Mouse (Mus musculus) G1E (cell line): ENCODE results near the gene Mrps16. TPM values are rescaled to one million over a fixed set of nuclear protein-coding genes. Genes with fewer than 3 reads are reported as not detected.

ENCODE experiments used
- ATAC-seq: 2 replicates; pipeline ENCODE4 v1.8.0; 2016; ENCODE audit warnings: mild to moderate bottlenecking; ENCODE audit not compliant: insufficient number of reproducible peaks, poor library complexity, low FRiP score, severe bottlenecking; ENCODE audit errors: extremely low read depth
- DNase-seq: peaks from one replicate; pipeline ENCODE4 v3.0.0; 2012; ENCODE audit warnings: low spot score
- H3K27me3 ChIP-seq: 2 replicates; pipeline ENCODE4 v1.6.1; 2012; ENCODE audit warnings: mild to moderate bottlenecking, low read length, inconsistent platforms; ENCODE audit not compliant: insufficient read depth
- H3K36me3 ChIP-seq: replicated peaks from 2 replicates; pipeline ENCODE3; 2012; ENCODE audit warnings: mild to moderate bottlenecking, inconsistent platforms
- H3K4me1 ChIP-seq: 2 replicates; pipeline ENCODE4 v1.6.1; 2012; ENCODE audit warnings: low read depth, low read length, inconsistent platforms, mixed read lengths; ENCODE audit not compliant: insufficient read depth
- H3K4me3 ChIP-seq: 2 replicates; pipeline ENCODE4 v1.5.1; 2012; ENCODE audit warnings: low read depth, mild to moderate bottlenecking, inconsistent platforms, low read length, moderate library complexity, mixed read lengths
- H3K9me3 ChIP-seq: replicated peaks from 2 replicates; pipeline ENCODE4 v1.6.1; 2012; ENCODE audit warnings: inconsistent platforms
- CTCF ChIP-seq: IDR thresholded peaks from 2 replicates; pipeline ENCODE4 v1.5.1; 2012; ENCODE audit warnings: low read depth, low read length, inconsistent platforms, mixed read lengths
- GATA1 ChIP-seq: IDR thresholded peaks from 2 replicates; pipeline ENCODE4 v1.6.1; 2012; ENCODE audit warnings: borderline replicate concordance, low read length, inconsistent platforms, mixed read lengths
- GATA2 ChIP-seq: IDR thresholded peaks from 2 replicates; pipeline ENCODE4 v1.6.1; 2012; ENCODE audit warnings: low read depth, low read length, inconsistent platforms, borderline replicate concordance
- POLR2AphosphoS5 ChIP-seq: IDR thresholded peaks from 2 replicates; pipeline ENCODE4 v1.6.1; 2012; ENCODE audit warnings: low read depth, low read length, inconsistent platforms; ENCODE audit not compliant: insufficient replicate concordance
- TAL1 ChIP-seq: conservative IDR thresholded peaks from 2 replicates; pipeline ENCODE4 v1.6.1; 2012; ENCODE audit warnings: low read depth, low read length, inconsistent platforms, mixed read lengths
- polyA plus RNA-seq: library from polyadenylated mRNA; stranded (reverse); fragments of >175 nt; gene quantifications from 2 replicates; pipeline ENCODE4 v1.2.3, GENCODE M21; 2012
- total RNA-seq, 2 experiments: library from RNA; stranded (forward) in 1 of 2; stranded (reverse) in 1 of 2; fragments of 200-1000 nt in 1 of 2; fragments of >200 nt in 1 of 2; fragmentation: Nextera tagmentation in 1 of 2; gene quantifications; 2 replicates each; pipeline ENCODE4 v1.2.3; 2014 to 2017

Mrps16 gene
- total and polyA plus RNA-seq, 3 experiments = 23.9 to 73.6 (median 28.6) TPM

DNA sequence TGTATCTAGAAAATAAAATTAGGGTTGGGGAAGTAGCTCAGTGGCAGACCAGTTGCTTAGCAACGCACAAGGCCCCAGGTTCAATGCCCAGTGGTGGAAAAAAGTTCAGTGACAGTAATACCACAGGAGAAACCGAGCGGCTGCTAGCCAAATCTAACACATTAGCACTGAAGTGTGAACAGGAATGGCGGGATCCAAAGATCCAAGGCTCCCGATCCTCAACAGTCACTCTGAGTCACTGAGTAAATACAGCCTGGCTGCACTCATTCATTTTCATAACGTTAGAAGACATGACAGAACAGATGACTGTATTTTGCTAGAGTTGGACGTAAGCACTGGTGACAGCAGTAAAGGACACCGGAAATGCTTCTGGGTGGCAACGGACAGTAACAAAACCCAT is 47.5 kb downstream of the Mrps16 start:
- Histone ChIP-seq H3K4me3 (no peak overlapping the region; the same call in 1 of the 2 replicates), H3K9me3 (no peaks in the 10 kb centered on the region), H3K27me3 (no peaks in the 10 kb centered on the region), H3K4me1 (peaks cover 29% of the 10 kb centered on the region), H3K36me3 (peaks cover 54% of the 10 kb centered on the region)
- TF ChIP-seq CTCF (no peak), POLR2AphosphoS5 (no peak), GATA1 (no peak), GATA2 (no peak), TAL1 (no peak)
- ATAC-seq = no peak
- no peak for DNase-seq

DNA sequence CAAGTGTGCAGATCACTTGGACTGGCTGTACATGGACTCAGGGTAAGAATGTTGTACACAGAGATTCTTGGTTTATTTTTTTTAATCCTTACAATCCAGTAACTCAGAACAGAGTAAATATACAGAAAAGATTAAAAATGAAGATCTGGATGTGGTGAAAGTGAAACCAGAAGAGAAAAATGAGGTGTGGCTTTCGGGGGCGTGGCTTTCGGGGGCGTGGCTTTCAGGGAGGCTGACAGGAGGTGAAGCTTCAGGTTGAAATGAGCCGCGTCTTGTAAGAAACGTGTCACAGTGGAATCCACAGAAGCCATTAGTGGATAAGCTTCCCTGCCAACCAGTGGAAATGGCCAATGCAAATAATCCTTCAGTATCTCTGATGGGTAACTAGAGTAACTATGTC is 52.6 kb downstream of the Mrps16 start:
- peaks cover 20% of the 10 kb centered on the region for H3K4me1 ChIP-seq
- no peak for TF ChIP-seq GATA1
- no peak for TF ChIP-seq GATA2
- no peak for TF ChIP-seq TAL1
- no peak for TF ChIP-seq POLR2AphosphoS5
- TF ChIP-seq CTCF = no peak
- ATAC-seq = no peak
- H3K9me3 ChIP-seq = no peaks in the 10 kb centered on the region
- peak overlapping the region; percentile 53; the same call in 1 of the 2 replicates for H3K4me3 ChIP-seq
- peaks cover 86% of the 10 kb centered on the region for H3K36me3 ChIP-seq
- no peak for DNase-seq
- no peaks in the 10 kb centered on the region for H3K27me3 ChIP-seq

DNA sequence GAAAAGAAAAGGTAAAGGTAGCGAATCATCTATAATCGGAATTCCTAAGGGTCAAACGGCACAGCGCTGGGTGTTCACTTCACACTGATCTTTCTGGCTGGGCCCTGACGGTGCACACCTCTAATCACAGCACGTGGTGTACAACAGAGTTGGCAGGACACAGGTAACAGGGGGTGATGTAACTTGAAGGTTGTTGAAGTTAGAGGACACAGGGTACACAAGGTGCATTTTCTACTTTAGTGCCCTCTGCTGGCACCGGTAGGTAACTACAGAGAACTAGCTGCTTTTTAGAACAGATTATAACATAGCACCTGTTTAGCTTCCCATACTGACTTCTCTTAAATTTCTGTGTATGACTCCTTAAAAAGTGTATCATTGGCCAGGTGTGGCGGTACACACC is 53.3 kb downstream of the Mrps16 start:
- ATAC-seq = no peak

DNA sequence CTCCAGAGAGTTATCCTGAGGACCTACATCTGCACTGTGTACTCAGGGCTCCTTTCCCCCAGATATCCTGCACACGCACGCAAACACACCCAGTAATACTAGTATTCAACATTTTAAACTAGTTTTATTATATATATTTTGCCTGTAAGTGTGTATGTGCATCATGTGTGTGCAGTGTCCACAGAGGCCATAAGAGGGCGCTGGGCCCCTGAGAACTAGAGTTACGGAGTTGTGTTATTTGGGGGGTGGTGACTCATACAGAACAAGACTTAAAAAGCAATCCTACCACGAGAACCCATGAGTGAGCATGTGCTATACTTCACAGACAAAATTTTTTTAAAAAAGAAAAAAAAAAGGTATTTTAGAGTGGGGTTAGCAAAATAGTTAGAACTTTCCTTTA is 54.0 kb downstream of the Mrps16 start:
- Histone ChIP-seq H3K4me3 (no peak overlapping the region), H3K4me1 (peaks cover 13% of the 10 kb centered on the region), H3K9me3 (no peaks in the 10 kb centered on the region), H3K36me3 (peaks cover 84% of the 10 kb centered on the region), H3K27me3 (no peaks in the 10 kb centered on the region)
- no peak for TF ChIP-seq CTCF
- TF ChIP-seq TAL1 = no peak
- no peak for TF ChIP-seq GATA2
- no peak for ATAC-seq
- no peak for DNase-seq

More for the DNA sequence above, 53.3 kb downstream of the Mrps16 start:
- Histone ChIP-seq H3K9me3 (no peaks in the 10 kb centered on the region), H3K27me3 (no peaks in the 10 kb centered on the region), H3K36me3 (peaks cover 86% of the 10 kb centered on the region), H3K4me1 (peaks cover 13% of the 10 kb centered on the region), H3K4me3 (no peak overlapping the region)
- no peak for TF ChIP-seq TAL1
- peak; percentile 63 for TF ChIP-seq CTCF
- DNase-seq = peak; percentile 21

Other genes starting within 250 kb of the Mrps16 start
- gene Kcnk5, start 211.8 kb downstream of the Mrps16 start, total RNA-seq (2014; fragmentation: Nextera tagmentation) = 4.3 and 5.0 TPM in 2 replicates
- 7.5 and 7.9 TPM in 2 replicates for gene Kcnk5, start 211.8 kb downstream of the Mrps16 start, total RNA-seq (2017)
- 12.1 and 12.5 TPM in 2 replicates for gene Kcnk5, start 211.8 kb downstream of the Mrps16 start, polyA plus RNA-seq
- not detected in 2 replicates for gene Kcnk16, start 124.4 kb downstream of the Mrps16 start, total RNA-seq (2014; fragmentation: Nextera tagmentation)
- 0.12 and 0.16 TPM in 2 replicates for gene Kcnk16, start 124.4 kb downstream of the Mrps16 start, total RNA-seq (2017)
- gene Kcnk16, start 124.4 kb downstream of the Mrps16 start, polyA plus RNA-seq = not detected in 2 replicates
- 18.5 and 26.8 TPM in 2 replicates for gene Nudt13, start 98.9 kb downstream of the Mrps16 start, total RNA-seq (2014; fragmentation: Nextera tagmentation)
- 7.4 TPM in 2 replicates for gene Nudt13, start 98.9 kb downstream of the Mrps16 start, total RNA-seq (2017)
- gene Nudt13, start 98.9 kb downstream of the Mrps16 start, polyA plus RNA-seq = 1.4 and 1.6 TPM in 2 replicates
- 66.1 and 79.6 TPM in 2 replicates for gene Ecd, start 45.5 kb downstream of the Mrps16 start, total RNA-seq (2014; fragmentation: Nextera tagmentation)
- 62.5 and 63.9 TPM in 2 replicates for gene Ecd, start 45.5 kb downstream of the Mrps16 start, total RNA-seq (2017)
- gene Ecd, start 45.5 kb downstream of the Mrps16 start, polyA plus RNA-seq = 56.6 and 58.0 TPM in 2 replicates
- gene Fam149b, start 45.5 kb downstream of the Mrps16 start, total RNA-seq (2014; fragmentation: Nextera tagmentation) = 38.5 and 42.3 TPM in 2 replicates
- gene Fam149b, start 45.5 kb downstream of the Mrps16 start, total RNA-seq (2017) = 27.4 and 29.9 TPM in 2 replicates
- gene Fam149b, start 45.5 kb downstream of the Mrps16 start, polyA plus RNA-seq = 12.2 and 15.6 TPM in 2 replicates
- 83.3 and 105 TPM in 2 replicates for gene Dnajc9, start 4.7 kb downstream of the Mrps16 start, total RNA-seq (2014; fragmentation: Nextera tagmentation)
- gene Dnajc9, start 4.7 kb downstream of the Mrps16 start, total RNA-seq (2017) = 222 and 259 TPM in 2 replicates
- 129 and 178 TPM in 2 replicates for gene Dnajc9, start 4.7 kb downstream of the Mrps16 start, polyA plus RNA-seq
- not detected in 2 replicates for gene Cfap70, start 58.6 kb upstream of the Mrps16 start, total RNA-seq (2014; fragmentation: Nextera tagmentation)
- gene Cfap70, start 58.6 kb upstream of the Mrps16 start, total RNA-seq (2017) = 0.23 TPM in 1 of 2 replicates, not detected in the other
- gene Cfap70, start 58.6 kb upstream of the Mrps16 start, polyA plus RNA-seq = not detected in 2 replicates
- gene Anxa7, start 86.5 kb upstream of the Mrps16 start, total RNA-seq (2014; fragmentation: Nextera tagmentation) = 87.7 and 107 TPM in 2 replicates
- 84.4 and 85.4 TPM in 2 replicates for gene Anxa7, start 86.5 kb upstream of the Mrps16 start, total RNA-seq (2017)
- 33.6 and 40.4 TPM in 2 replicates for gene Anxa7, start 86.5 kb upstream of the Mrps16 start, polyA plus RNA-seq
- 2.5 and 3.0 TPM in 2 replicates for gene Mss51, start 103.3 kb upstream of the Mrps16 start, total RNA-seq (2014; fragmentation: Nextera tagmentation)
- gene Mss51, start 103.3 kb upstream of the Mrps16 start, total RNA-seq (2017) = 1.0 and 1.2 TPM in 2 replicates
- 0.12 TPM in 2 replicates for gene Mss51, start 103.3 kb upstream of the Mrps16 start, polyA plus RNA-seq
- gene Ppp3cb, start 152.9 kb upstream of the Mrps16 start, total RNA-seq (2014; fragmentation: Nextera tagmentation) = 245 and 249 TPM in 2 replicates
- 64.2 and 68.9 TPM in 2 replicates for gene Ppp3cb, start 152.9 kb upstream of the Mrps16 start, total RNA-seq (2017)
- 4.0 and 4.4 TPM in 2 replicates for gene Ppp3cb, start 152.9 kb upstream of the Mrps16 start, polyA plus RNA-seq
- 3.7 and 3.9 TPM in 2 replicates for gene Usp54, start 247.4 kb upstream of the Mrps16 start, total RNA-seq (2014; fragmentation: Nextera tagmentation)
- gene Usp54, start 247.4 kb upstream of the Mrps16 start, total RNA-seq (2017) = 2.7 and 3.3 TPM in 2 replicates
- gene Usp54, start 247.4 kb upstream of the Mrps16 start, polyA plus RNA-seq = 0.58 and 0.72 TPM in 2 replicates